In genomic region chr2:106788055-106788454, GRCm38 (mm10) we compare ENCODE assay signal across 8 mouse cellular contexts.
DNase-seq lines count a peak whose midpoint lies in the region; ATAC-seq lines count a peak whose summit lies in the region.
"Had no signal": no experiment of that assay in that cellular context is flagged by ENCODE, and none has a peak within 500 bp of the region (broad histone marks: within the 10 kb centered on the region; RNA-seq: fewer than 3 reads in every experiment).

No protein-coding gene starts in this region.

- H3K4me1 ChIP-seq in midbrain, embryonic 10.5 days = peaks cover 38% of the 10 kb centered on the region
- H3K4me1 ChIP-seq in midbrain, embryonic 15.5 days = peaks cover 13% of the 10 kb centered on the region; the same call in 1 of the 2 replicates
- H3K4me1 ChIP-seq in heart, embryonic 12.5 days (replicated peaks) = peaks cover 50% of the 10 kb centered on the region

- no peak overlapping the region for H3K4me3 ChIP-seq in midbrain, embryonic 10.5 days
- H3K4me3 ChIP-seq in midbrain, embryonic 15.5 days = no peak overlapping the region
- no peak overlapping the region for H3K4me3 ChIP-seq in heart, embryonic 12.5 days

- no peaks in the 10 kb centered on the region for H3K9me3 ChIP-seq in midbrain, embryonic 10.5 days (replicated peaks)
- H3K9me3 ChIP-seq in midbrain, embryonic 15.5 days = no peaks in the 10 kb centered on the region
- H3K9me3 ChIP-seq in heart, embryonic 12.5 days (replicated peaks) = no peaks in the 10 kb centered on the region

- 47% methylated on average over 8 of the region's 8 CpGs for WGBS in midbrain, embryonic 10.5 days
- whole genome bisulfite sequencing in midbrain, embryonic 15.5 days = 34% methylated on average over 8 of the region's 8 CpGs
- 35% methylated on average over 8 of the region's 8 CpGs for WGBS in heart, embryonic 12.5 days

- H3K36me3 ChIP-seq in midbrain, embryonic 10.5 days = peaks cover 4% of the 10 kb centered on the region; the same call in 1 of the 2 replicates
- no peaks in the 10 kb centered on the region for H3K36me3 ChIP-seq in midbrain, embryonic 15.5 days (replicated peaks)
- H3K36me3 ChIP-seq in heart, embryonic 12.5 days = peaks cover 23% of the 10 kb centered on the region

- H3K27ac ChIP-seq in midbrain, embryonic 10.5 days (replicated peaks) = peak overlapping the region; percentile 35
- H3K27ac ChIP-seq in midbrain, embryonic 15.5 days = no peak overlapping the region
- H3K27ac ChIP-seq in heart, embryonic 12.5 days (ENCODE audit: poor library complexity, severe bottlenecking) = peak overlapping the region; percentile 16; the same call in 1 of the 2 replicates

- intact Hi-C loops in heart, postnatal 25 days (cut with DNase I) = no loop called here

- no peak overlapping the region for H3K9ac ChIP-seq in midbrain, embryonic 15.5 days
- no peak overlapping the region for H3K9ac ChIP-seq in heart, embryonic 12.5 days

- H3K4me2 ChIP-seq in midbrain, embryonic 15.5 days = no peak overlapping the region
- H3K4me2 ChIP-seq in heart, embryonic 12.5 days = no peak overlapping the region

- ATAC-seq in midbrain, embryonic 15.5 days (replicated peaks) = no peak
- no peak for ATAC-seq in heart, embryonic 12.5 days (ENCODE audit: insufficient number of reproducible peaks, low FRiP score)
- no peak for ATAC-seq in activated CD4-positive, CD25-positive, alpha-beta regulatory T cell, adult 4 months

- DNase-seq in heart, adult 11 months = peak; percentile 90
- DNase-seq in heart, postnatal 25 days (ENCODE audit: low spot score) = no peak
- no peak for DNase-seq in midbrain, embryonic 10.5 days (ENCODE audit: low spot score)
- no peak for DNase-seq in urinary bladder, postnatal 4 days (ENCODE audit: low spot score in 2 of 2)
- DNase-seq: cerebellum, adult 2 months had no signal

- H3K27me3 ChIP-seq in midbrain, embryonic 10.5 days (ENCODE audit: low read depth, poor library complexity, severe bottlenecking) = no peaks in the 10 kb centered on the region; the same call in 1 of the 2 replicates
- no peaks in the 10 kb centered on the region for H3K27me3 ChIP-seq in midbrain, embryonic 15.5 days (replicated peaks)
- H3K27me3 ChIP-seq in heart, embryonic 12.5 days (replicated peaks) = no peaks in the 10 kb centered on the region
